Mouse (Mus musculus) ES-E14 (cell line): ENCODE results near the gene Zfp980.
"Not testable (repeated sequence)": the region's sequence is repeated elsewhere in the genome, so short reads cannot be mapped to it uniquely, and the experiment has no call there.

Experiments
- CHD2 ChIP-seq: IDR thresholded peaks from 2 replicates; pipeline ENCODE4 v1.6.1; 2014; ENCODE audit warnings: mild to moderate bottlenecking, low read depth, low read length, inconsistent platforms
- MAFK ChIP-seq: IDR thresholded peaks from 2 replicates; pipeline ENCODE4 v1.6.1; 2014; ENCODE audit warnings: mild to moderate bottlenecking, low read depth, low read length, inconsistent platforms; ENCODE audit not compliant: insufficient read depth
- ZC3H11A ChIP-seq: IDR thresholded peaks from 2 replicates; pipeline ENCODE4 v1.6.1; 2012; ENCODE audit warnings: low read depth, mild to moderate bottlenecking, inconsistent platforms, low read length, borderline replicate concordance

DNA sequence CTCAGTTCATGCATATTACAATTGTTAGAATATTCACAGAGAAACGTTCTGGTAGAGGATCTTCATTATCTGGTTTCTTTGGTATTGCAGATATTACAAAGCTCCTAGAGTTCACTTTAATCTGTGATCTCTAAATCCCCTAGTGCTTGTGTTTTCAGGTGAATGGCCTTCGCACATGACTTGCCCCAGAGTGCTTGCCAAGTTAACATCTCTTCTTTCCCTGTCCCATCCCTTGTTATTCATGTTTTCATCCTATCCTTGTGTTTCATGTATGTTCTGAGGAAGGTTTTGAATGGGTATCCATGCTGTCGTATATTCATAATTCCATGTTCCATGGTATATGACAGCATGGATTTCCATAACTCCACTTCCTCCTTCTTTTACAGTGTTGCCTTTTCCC is 9.7 kb downstream of the Zfp980 start:
- not testable (repeated sequence) for TF ChIP-seq MAFK, CHD2, ZC3H11A
